Comparison of ENCODE assay signal across 10 mouse cellular contexts in genomic region chr6:90746331-90746864, GRCm38 (mm10).
DNase-seq lines count a peak whose midpoint lies in the region; ATAC-seq lines count a peak whose summit lies in the region.
"Had no signal": no experiment of that assay in that cellular context is flagged by ENCODE, and none has a peak within 500 bp of the region (broad histone marks: within the 10 kb centered on the region; RNA-seq: fewer than 3 reads in every experiment).

No protein-coding gene starts in this region.

- ATAC-seq in heart, embryonic 12.5 days (ENCODE audit: insufficient number of reproducible peaks, low FRiP score), result 0 out of 2 replicates have a peak, but pooled peaks have one; percentile 11
- no peak for ATAC-seq in hindbrain, embryonic 14.5 days (ENCODE audit: low FRiP score)

- no peak overlapping the region for H3K4me3 ChIP-seq in heart, embryonic 12.5 days
- no peak overlapping the region for H3K4me3 ChIP-seq in hindbrain, embryonic 14.5 days (replicated peaks; ENCODE audit: low read length)
- H3K4me3 ChIP-seq: limb, embryonic 13.5 days had no signal

- H3K4me1 ChIP-seq in heart, embryonic 12.5 days (replicated peaks), result peaks cover 62% of the 10 kb centered on the region
- H3K4me1 ChIP-seq in hindbrain, embryonic 14.5 days (replicated peaks; ENCODE audit: control insufficient read depth, insufficient read depth, low read length), result peaks cover 8% of the 10 kb centered on the region; the same call in 1 of the 2 replicates

- H3K4me2 ChIP-seq in heart, embryonic 12.5 days, result no peak overlapping the region
- no peak overlapping the region for H3K4me2 ChIP-seq in hindbrain, embryonic 14.5 days (replicated peaks)
- H3K4me2 ChIP-seq: limb, embryonic 13.5 days had no signal

- 60% methylated on average over 3 of the region's 3 CpGs for WGBS in heart, embryonic 12.5 days
- WGBS in hindbrain, embryonic 14.5 days, result 60% methylated on average over 3 of the region's 3 CpGs

- no peaks in the 10 kb centered on the region for H3K36me3 ChIP-seq in heart, embryonic 12.5 days
- no peaks in the 10 kb centered on the region for H3K36me3 ChIP-seq in hindbrain, embryonic 14.5 days (replicated peaks; ENCODE audit: control insufficient read depth, insufficient read depth)
- H3K36me3 ChIP-seq: G1E; limb, embryonic 13.5 days had no signal

- DNase-seq in heart, adult 8-10 months (ENCODE audit: low spot score), result no peak
- DNase-seq in right cerebral cortex, postnatal 10 days (ENCODE audit: low spot score in 2 of 2), result peak; percentile 50 to 71
- DNase-seq in right cerebral cortex, postnatal 25 days, result no peak
- DNase-seq in hindbrain, embryonic 14.5 days (ENCODE audit: low spot score), result no peak
- peak; percentile 66 for DNase-seq in thymus, postnatal 4 days
- no peak for DNase-seq in embryo, embryonic 10.5 days (ENCODE audit: low spot score)
- DNase-seq in ovary, postnatal 36 days (ENCODE audit: low spot score), result no peak

- H3K27ac ChIP-seq in heart, embryonic 12.5 days (ENCODE audit: poor library complexity, severe bottlenecking), result no peak overlapping the region
- 0 out of 2 replicates have a peak overlapping the region, but pooled peaks have one; percentile 17 for H3K27ac ChIP-seq in hindbrain, embryonic 14.5 days
- H3K27ac ChIP-seq: limb, embryonic 13.5 days had no signal

- H3K27me3 ChIP-seq in heart, embryonic 12.5 days (replicated peaks), result no peaks in the 10 kb centered on the region
- H3K27me3 ChIP-seq in hindbrain, embryonic 14.5 days (ENCODE audit: control insufficient read depth, insufficient read depth, low read length), result no peaks in the 10 kb centered on the region
- H3K27me3 ChIP-seq: limb, embryonic 13.5 days had no signal

- H3K9ac ChIP-seq in heart, embryonic 12.5 days, result no peak overlapping the region
- H3K9ac ChIP-seq in hindbrain, embryonic 14.5 days, result no peak overlapping the region
- H3K9ac ChIP-seq: limb, embryonic 13.5 days had no signal

- H3K9me3 ChIP-seq in heart, embryonic 12.5 days (replicated peaks), result no peaks in the 10 kb centered on the region
- no peaks in the 10 kb centered on the region for H3K9me3 ChIP-seq in hindbrain, embryonic 14.5 days (ENCODE audit: control insufficient read depth, low read length)
- H3K9me3 ChIP-seq: G1E; limb, embryonic 13.5 days had no signal

Comparison
In these comparisons a context has a peak if more than half of its experiments do, and no peak if none do; other contexts are left out.
1. DNase-seq: peak in right cerebral cortex, postnatal 10 days (2 of 2) and thymus, postnatal 4 days (single experiment); none in heart, adult 8-10 months (single experiment), right cerebral cortex, postnatal 25 days (single experiment), hindbrain, embryonic 14.5 days (single experiment), embryo, embryonic 10.5 days (single experiment) and ovary, postnatal 36 days (single experiment).